Mouse (Mus musculus) bone marrow, adult 2 months (tissue): Measurements from ENCODE around the gene Cbfa2t2.

Experiments
- CTCF ChIP-seq: fragments of 200-500 bp; IDR thresholded peaks from 2 replicates; pipeline ENCODE4 v1.5.1; 2011; ENCODE audit warnings: low read length, control low read depth; ENCODE audit not compliant: control insufficient read depth, insufficient read depth
- POLR2A ChIP-seq: fragments of 200-500 bp; IDR thresholded peaks from 2 replicates; pipeline ENCODE4 v1.6.1; 2011; ENCODE audit warnings: low read depth, mild to moderate bottlenecking, control low read depth, low read length, borderline replicate concordance; ENCODE audit not compliant: control insufficient read depth

GRCm38 (mm10) chr2:154390180-154390964 lies 45.9 kb upstream of the Cbfa2t2 start:
- TF ChIP-seq CTCF (no peak), POLR2A (no peak)
